Mouse (Mus musculus): ENCODE results near the gene Gm11037. TPM values are rescaled to one million over a fixed set of nuclear protein-coding genes. Genes with fewer than 3 reads are reported as not detected.

Gm11037 gene
- polyA plus RNA-seq (2011; ENCODE audit: insufficient read length, low read depth, missing spikeins): not detected in 2 replicates

DNA sequence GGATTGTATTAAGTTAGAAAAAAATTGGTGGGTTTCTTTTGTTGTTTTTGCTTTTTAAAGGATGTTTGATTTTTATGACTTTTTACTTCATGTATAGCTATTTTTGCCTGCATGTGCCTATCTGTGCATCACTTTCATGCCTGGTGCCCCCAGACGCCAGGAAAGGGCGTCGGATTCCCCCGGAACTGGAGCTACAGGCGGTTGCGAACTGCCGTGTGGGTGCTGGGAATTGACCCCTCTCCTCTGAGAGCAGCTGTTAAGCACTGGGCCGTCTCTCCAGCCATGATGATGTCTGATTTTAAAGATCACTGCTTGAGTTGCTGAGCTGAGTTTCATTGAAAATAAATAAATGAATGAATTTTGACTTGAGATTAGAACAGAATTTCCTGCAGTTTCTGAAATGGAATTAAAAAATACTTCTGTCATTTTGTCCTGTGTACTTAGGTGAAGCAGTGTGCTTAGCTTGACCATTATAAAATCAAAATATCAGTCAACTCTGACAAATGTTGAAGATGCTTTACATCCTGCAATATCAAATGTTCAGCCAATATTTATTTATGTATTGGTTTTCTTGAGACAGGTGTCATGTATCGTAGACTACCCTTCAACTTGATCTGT lies at the start of gene Gm11037:
Gene Gm11037, plus strand, starts transcription at position 568 of the 618 bp plus-strand sequence.
- no peak for TF ChIP-seq POLR2A (IDR thresholded peaks at IDR 0.05; ENCODE audit: low read depth, low read length)
- TF ChIP-seq CTCF (IDR thresholded peaks at IDR 0.05; ENCODE audit: borderline replicate concordance, insufficient read depth, low read length): no peak
- no peak within 1 kb of the TSS for H3K4me3 ChIP-seq (ENCODE audit: insufficient read depth, low read length)

DNA sequence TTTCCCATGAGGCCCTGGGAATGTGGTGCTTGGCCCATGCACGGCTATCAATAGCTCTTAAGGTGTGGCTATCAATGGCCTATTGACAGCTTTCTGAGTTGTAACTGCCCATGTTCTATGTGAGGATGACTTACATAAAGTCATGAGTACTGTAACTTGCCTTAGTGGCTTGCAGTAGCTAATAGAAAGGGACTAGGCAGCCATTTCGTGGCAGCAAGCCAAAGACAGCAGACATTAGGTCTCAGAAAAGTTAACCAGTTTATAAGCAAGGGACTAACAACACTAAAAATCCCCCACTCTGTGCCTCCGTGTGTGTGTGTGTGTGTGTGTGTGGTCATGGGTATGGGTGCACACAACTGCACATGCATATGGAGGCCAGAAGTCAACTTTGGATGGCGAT lies 49.1 kb upstream of the Gm11037 start:
- no peak for TF ChIP-seq POLR2A (IDR thresholded peaks at IDR 0.05; ENCODE audit: low read depth, low read length)
- no peak for TF ChIP-seq CTCF (IDR thresholded peaks at IDR 0.05; ENCODE audit: borderline replicate concordance, insufficient read depth, low read length)
- H3K4me1 ChIP-seq (ENCODE audit: control insufficient read depth, insufficient read depth, low read length): no peaks in the 10 kb centered on the region
- no peak overlapping the region for H3K4me3 ChIP-seq (ENCODE audit: insufficient read depth, low read length)
- no peak overlapping the region for H3K27ac ChIP-seq (ENCODE audit: insufficient read depth, low read length)

More for the DNA sequence above, at the start of gene Gm11037:
- H3K27ac ChIP-seq (ENCODE audit: insufficient read depth, low read length): no peak within 1 kb of the TSS
- no peaks in the 10 kb centered on the region for H3K4me1 ChIP-seq (ENCODE audit: control insufficient read depth, insufficient read depth, low read length)

DNA sequence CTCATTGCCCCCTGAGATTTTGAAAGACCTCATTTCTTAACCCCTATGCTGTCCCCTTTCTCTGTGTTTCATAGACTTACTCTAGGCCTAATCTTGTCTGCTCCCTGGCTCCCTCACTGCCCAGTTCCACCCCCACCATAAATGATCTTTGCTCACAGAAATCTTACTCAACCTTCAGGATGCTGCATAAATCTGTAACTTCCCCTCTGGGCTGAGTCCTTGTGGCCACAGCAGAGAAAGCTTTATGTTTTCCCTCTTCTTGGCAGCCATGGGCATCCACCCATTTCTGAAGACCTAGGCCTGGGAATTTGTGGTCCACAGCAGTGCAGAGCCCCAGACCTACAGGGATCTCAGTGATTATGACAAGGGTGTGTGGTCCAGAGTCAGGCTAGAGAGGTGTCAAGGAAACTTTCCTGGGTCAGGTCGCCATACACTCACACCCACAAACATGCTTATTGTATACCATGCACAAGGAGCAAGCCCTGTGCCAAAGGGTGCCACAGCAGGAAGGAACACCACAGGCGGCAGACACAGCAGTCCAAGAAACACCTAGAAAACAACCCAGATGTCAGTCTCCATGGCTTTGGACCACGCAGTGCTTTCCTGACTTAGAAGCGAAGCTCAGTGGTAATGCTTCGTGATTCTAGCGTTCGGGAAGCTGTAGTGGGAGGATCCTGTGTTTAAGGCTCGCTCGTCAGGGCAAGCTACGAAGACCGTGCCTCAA lies 46.5 kb upstream of the Gm11037 start, which contains the start of gene Siglec1:
Gene Siglec1, minus strand, starts transcription at position 99 of the 724 bp plus-strand sequence.
- Histone ChIP-seq H3K4me1 (ENCODE audit: control insufficient read depth, insufficient read depth, low read length) (no peaks in the 10 kb centered on the region), H3K4me3 (ENCODE audit: insufficient read depth, low read length) (no peak within 1 kb of the TSS), H3K27ac (ENCODE audit: insufficient read depth, low read length) (no peak within 1 kb of the TSS)
- TF ChIP-seq POLR2A (IDR thresholded peaks at IDR 0.05; ENCODE audit: low read depth, low read length) (no peak), CTCF (IDR thresholded peaks at IDR 0.05; ENCODE audit: borderline replicate concordance, insufficient read depth, low read length) (no peak)

DNA sequence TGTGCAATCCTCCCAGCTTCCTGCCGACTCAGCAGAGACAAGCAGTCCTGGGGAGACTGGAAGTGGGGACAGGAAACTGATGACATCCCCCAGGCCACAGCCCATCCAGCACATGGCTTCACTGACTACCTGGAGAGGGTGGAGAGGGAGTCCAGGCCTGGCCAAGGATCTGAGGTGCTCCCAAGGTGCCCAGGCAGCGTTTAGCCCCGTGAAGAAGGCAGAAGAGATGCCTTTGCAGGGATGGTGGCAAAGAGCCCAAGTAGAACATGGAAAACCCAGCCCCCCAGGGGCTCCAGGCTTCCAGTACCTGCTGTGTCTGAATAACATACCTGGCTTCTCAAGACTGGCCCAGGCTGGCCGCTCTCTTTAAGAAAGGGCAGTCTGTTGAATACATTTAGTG lies 44.7 kb upstream of the Gm11037 start:
- no peaks in the 10 kb centered on the region for H3K4me1 ChIP-seq (ENCODE audit: control insufficient read depth, insufficient read depth, low read length)
- no peak overlapping the region for H3K27ac ChIP-seq (ENCODE audit: insufficient read depth, low read length)
- TF ChIP-seq CTCF (IDR thresholded peaks at IDR 0.05; ENCODE audit: borderline replicate concordance, insufficient read depth, low read length) (no peak), POLR2A (IDR thresholded peaks at IDR 0.05; ENCODE audit: low read depth, low read length) (no peak)
- H3K4me3 ChIP-seq (ENCODE audit: insufficient read depth, low read length): no peak overlapping the region

DNA sequence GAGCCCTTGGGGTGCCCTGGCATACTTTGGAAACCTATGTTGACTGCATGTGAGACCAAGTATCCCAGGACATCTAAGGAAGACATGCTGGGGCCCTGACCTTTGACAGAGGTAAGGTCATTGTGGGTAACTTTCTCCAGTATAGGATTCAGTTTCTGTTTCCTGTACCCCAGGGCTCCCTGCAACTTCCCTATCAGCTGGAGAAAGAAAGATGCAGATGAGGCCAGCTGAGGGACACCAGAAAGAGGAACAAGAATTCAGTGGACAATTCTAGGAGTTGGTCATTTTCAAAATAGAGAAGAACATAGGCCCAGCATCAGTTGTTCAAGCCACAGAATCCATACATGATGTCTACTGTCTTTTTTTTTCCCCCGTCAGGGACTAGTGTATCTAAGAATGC lies 43.7 kb upstream of the Gm11037 start:
- no peak for TF ChIP-seq POLR2A (IDR thresholded peaks at IDR 0.05; ENCODE audit: low read depth, low read length)
- TF ChIP-seq CTCF (IDR thresholded peaks at IDR 0.05; ENCODE audit: borderline replicate concordance, insufficient read depth, low read length): no peak
- no peaks in the 10 kb centered on the region for H3K4me1 ChIP-seq (ENCODE audit: control insufficient read depth, insufficient read depth, low read length)
- no peak overlapping the region for H3K27ac ChIP-seq (ENCODE audit: insufficient read depth, low read length)
- no peak overlapping the region for H3K4me3 ChIP-seq (ENCODE audit: insufficient read depth, low read length)

DNA sequence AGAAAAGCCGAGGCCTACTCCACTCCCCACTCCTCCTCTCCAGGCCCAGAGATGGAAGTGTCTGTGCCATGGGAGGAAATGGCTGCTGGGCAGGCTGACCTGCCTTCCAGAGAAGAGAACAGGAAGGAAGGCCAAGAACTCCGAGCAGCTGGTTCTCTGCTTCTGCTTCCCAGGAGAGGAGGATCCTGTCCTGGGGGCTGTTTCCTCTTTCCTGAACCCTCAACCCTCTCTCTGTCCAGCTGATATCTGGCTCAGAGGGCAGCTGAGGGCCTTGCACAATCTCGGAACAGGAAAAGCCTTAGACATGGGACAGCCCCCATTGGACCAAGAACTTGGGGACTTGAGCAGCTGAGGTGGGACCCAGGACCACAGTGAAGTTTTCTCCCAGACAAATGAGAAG lies 42.4 kb upstream of the Gm11037 start:
- no peak overlapping the region for H3K4me3 ChIP-seq (ENCODE audit: insufficient read depth, low read length)
- no peak for TF ChIP-seq POLR2A (IDR thresholded peaks at IDR 0.05; ENCODE audit: low read depth, low read length)
- peaks cover 2% of the 10 kb centered on the region; the same call in 1 of the 2 replicates for H3K4me1 ChIP-seq (ENCODE audit: control insufficient read depth, insufficient read depth, low read length)
- no peak overlapping the region for H3K27ac ChIP-seq (ENCODE audit: insufficient read depth, low read length)

DNA sequence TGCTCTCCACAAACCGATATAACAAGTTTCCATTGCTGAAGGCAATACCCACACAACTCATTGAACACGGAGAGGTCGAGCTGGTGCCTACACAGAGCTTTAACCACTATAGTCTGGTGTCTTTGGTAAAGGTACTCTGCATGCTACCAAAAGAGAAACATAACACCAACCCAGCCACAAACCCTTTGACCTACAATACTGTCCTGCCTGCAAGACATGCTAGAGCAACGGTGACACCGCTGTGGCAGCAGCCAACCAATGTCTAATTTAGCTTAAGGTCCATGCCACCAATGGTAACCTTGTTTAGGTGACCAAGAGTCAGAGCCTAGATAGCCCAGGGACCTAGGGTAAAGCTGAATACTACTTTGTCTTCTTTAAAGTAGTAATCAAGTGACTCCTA lies 39.7 kb upstream of the Gm11037 start:
- Histone ChIP-seq H3K4me1 (ENCODE audit: control insufficient read depth, insufficient read depth, low read length) (peaks cover 10% of the 10 kb centered on the region), H3K27ac (ENCODE audit: insufficient read depth, low read length) (no peak overlapping the region), H3K4me3 (ENCODE audit: insufficient read depth, low read length) (no peak overlapping the region)
- TF ChIP-seq POLR2A (IDR thresholded peaks at IDR 0.05; ENCODE audit: low read depth, low read length): no peak
- no peak for TF ChIP-seq CTCF (IDR thresholded peaks at IDR 0.05; ENCODE audit: borderline replicate concordance, insufficient read depth, low read length)

DNA sequence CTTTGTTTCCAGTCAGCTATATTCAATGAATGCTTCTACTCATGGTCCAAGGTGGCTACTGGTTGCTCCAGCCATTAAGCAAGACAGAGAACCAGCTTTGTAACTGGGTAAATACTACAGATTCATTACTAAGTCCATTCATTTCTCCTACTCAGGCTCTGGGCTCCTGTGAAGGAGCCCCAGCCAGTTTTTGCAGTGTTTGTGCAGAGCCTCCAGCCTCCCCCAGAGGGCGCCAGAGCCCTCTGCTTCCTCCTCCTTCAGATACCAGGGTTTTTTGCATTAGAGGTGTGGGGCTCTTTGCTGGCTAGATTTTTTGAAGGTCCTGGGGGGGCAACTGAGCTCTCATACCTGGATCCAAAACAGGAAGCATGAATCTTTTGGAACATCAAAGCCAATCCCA lies 38.5 kb upstream of the Gm11037 start:
- H3K4me1 ChIP-seq (ENCODE audit: control insufficient read depth, insufficient read depth, low read length): peaks cover 10% of the 10 kb centered on the region
- H3K27ac ChIP-seq (ENCODE audit: insufficient read depth, low read length): no peak overlapping the region
- H3K4me3 ChIP-seq (ENCODE audit: insufficient read depth, low read length): no peak overlapping the region
- peak; percentile 68 for TF ChIP-seq CTCF (IDR thresholded peaks at IDR 0.05; ENCODE audit: borderline replicate concordance, insufficient read depth, low read length)
- TF ChIP-seq POLR2A (IDR thresholded peaks at IDR 0.05; ENCODE audit: low read depth, low read length): no peak

DNA sequence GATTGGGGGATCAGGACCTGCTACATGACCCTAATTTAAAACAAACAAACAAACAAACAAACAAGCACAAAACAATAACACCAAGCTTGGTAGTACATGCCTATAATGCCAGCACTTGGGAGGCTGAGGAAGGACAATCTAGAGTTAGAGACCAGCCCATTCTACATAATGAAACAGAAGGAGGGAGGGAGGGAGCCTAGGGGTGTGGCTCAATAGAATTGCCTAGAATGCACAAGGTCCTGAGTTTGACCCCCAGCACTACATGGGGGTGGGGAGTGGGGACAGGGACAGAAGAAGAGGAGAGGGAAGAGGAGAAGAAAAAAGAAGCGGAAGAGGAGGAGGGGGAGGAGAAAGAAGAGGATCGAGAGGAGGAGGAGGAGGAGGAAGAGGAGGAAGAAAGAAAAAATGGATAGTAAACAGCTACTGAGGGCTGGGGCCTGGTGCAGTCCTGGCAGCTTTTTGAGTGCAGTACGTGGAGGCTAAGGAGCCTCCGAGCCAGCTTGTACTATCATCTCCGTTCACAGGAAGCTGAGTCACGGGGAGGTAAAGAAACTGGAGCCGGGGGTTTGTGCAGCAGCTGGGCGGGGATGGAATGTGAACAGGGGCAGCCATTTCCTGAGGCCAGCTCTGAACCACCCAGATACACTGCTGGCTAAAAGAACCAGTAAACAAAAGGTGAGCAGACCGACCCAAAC lies 37.0 kb upstream of the Gm11037 start:
- H3K4me1 ChIP-seq (ENCODE audit: control insufficient read depth, insufficient read depth, low read length): peaks cover 10% of the 10 kb centered on the region
- H3K4me3 ChIP-seq (ENCODE audit: insufficient read depth, low read length): no peak overlapping the region
- peak overlapping the region; percentile 99 for H3K27ac ChIP-seq (ENCODE audit: insufficient read depth, low read length)
- peak; percentile 32 for TF ChIP-seq POLR2A (IDR thresholded peaks at IDR 0.05; ENCODE audit: low read depth, low read length)
- TF ChIP-seq CTCF (IDR thresholded peaks at IDR 0.05; ENCODE audit: borderline replicate concordance, insufficient read depth, low read length): no peak

DNA sequence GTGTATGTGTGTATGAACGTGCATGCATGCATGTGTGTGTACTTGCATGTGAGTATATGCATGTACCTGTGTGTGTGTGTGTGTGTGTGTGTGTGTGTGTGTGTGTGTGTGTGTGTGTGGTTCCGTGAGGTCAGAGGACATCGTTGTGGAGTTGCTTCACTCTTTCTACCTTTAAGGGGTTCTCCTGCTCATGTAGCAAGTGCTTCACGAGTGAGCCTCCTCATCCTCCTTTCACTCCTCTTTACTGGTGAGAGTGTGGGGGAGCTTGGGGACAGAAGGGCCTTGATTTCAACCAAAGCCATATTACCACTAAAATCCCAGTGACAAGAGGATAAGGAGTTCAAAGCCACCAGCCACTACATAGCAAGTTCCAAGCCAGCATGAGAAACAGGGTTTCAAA lies 36.2 kb upstream of the Gm11037 start:
- TF ChIP-seq CTCF (IDR thresholded peaks at IDR 0.05; ENCODE audit: borderline replicate concordance, insufficient read depth, low read length): no peak
- no peak; the same call in 1 of the 2 replicates for TF ChIP-seq POLR2A (IDR thresholded peaks at IDR 0.05; ENCODE audit: low read depth, low read length)
- H3K4me3 ChIP-seq (ENCODE audit: insufficient read depth, low read length): no peak overlapping the region
- peaks cover 10% of the 10 kb centered on the region for H3K4me1 ChIP-seq (ENCODE audit: control insufficient read depth, insufficient read depth, low read length)
- H3K27ac ChIP-seq (ENCODE audit: insufficient read depth, low read length): peak overlapping the region; percentile 99; the same call in 1 of the 2 replicates

Measured in embryonic fibroblast, embryonic 13.5 days (primary cell).